ENCODE assay signal across 8 mouse cellular contexts in the genomic region with DNA sequence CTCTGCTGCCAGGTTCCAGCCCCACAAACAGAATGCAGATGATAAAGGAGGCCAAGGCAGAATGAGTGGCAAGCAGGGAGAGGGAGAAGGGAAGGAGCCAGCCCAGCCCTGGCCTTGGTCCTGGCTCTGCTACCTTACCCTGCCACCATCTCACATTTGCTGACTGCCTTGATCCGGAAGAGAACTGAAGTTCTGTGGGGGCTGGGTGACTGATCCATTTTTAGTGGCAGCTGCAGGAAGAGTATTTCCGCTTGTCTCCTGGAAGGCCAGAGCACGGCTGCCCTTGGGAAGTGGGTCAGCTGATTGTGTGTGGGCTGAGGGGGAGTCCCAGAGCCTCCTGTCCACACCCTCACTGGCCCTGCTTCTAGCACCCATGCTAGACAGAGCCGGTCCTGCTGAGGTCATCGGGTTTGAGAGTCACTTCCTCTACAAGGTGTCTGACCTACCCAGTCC. TPM values are rescaled to one million over a fixed set of nuclear protein-coding genes. Genes with fewer than 3 reads are reported as not detected.
DNase-seq lines count a peak whose midpoint lies in the region; ATAC-seq and TF ChIP-seq lines count a peak whose summit lies in the region.

No protein-coding gene starts in this region.

- no peak overlapping the region for H3K9ac ChIP-seq in hindbrain, postnatal 0 days (replicated peaks; ENCODE audit: low read length)

- intact Hi-C loops in left cerebral cortex, postnatal 36 days (cut with DNase I) = loop anchor here (2.0 kb wide), 1 partner anchor 38 kb away; the partner anchor contains the start of gene Dnm2

- H3ac ChIP-seq in myocyte (ENCODE audit: control insufficient read depth, insufficient read length) = no peak overlapping the region

- no peaks in the 10 kb centered on the region for H3K27me3 ChIP-seq in hindbrain, postnatal 0 days (ENCODE audit: insufficient read depth, low read length)
- no peaks in the 10 kb centered on the region for H3K27me3 ChIP-seq in myocyte (ENCODE audit: control insufficient read depth, insufficient read depth, insufficient read length)

- H3K4me2 ChIP-seq in hindbrain, postnatal 0 days (ENCODE audit: low read depth, low read length) = no peak overlapping the region
- peak overlapping the region; percentile 59 for H3K4me2 ChIP-seq in myocyte (ENCODE audit: low read depth)

- WGBS in hindbrain, postnatal 0 days = 63% methylated on average over 5 of the region's 5 CpGs

- peaks cover 34% of the 10 kb centered on the region for H3K79me2 ChIP-seq in myocyte (ENCODE audit: control insufficient read depth, insufficient read depth)

- peak overlapping the region; percentile 90 for H3K27ac ChIP-seq in layer of hippocampus, adult 2 months
- H3K27ac ChIP-seq in hindbrain, postnatal 0 days = peak overlapping the region; percentile 61

- peak; percentile 31; the same call in 1 of the 2 replicates for ATAC-seq in hindbrain, postnatal 0 days

- H3K4me3 ChIP-seq in layer of hippocampus, adult 2 months = no peak overlapping the region
- no peak overlapping the region for H3K4me3 ChIP-seq in hindbrain, postnatal 0 days (ENCODE audit: low read length)
- no peak overlapping the region for H3K4me3 ChIP-seq in myocyte

- TF ChIP-seq POLR2A in myocyte (IDR thresholded peaks at IDR 0.05; ENCODE audit: insufficient read length, low read depth) = no peak

- H3K36me3 ChIP-seq in hindbrain, postnatal 0 days (ENCODE audit: insufficient read depth, low read length) = peaks cover 10% of the 10 kb centered on the region
- H3K36me3 ChIP-seq in myocyte (ENCODE audit: control insufficient read depth, insufficient read depth) = peaks cover 28% of the 10 kb centered on the region

- no peaks in the 10 kb centered on the region for H3K9me3 ChIP-seq in hindbrain, postnatal 0 days (ENCODE audit: low read length)

- DNase-seq in layer of hippocampus, adult 2 months (ENCODE audit: low spot score in 2 of 2) = no peak
- DNase-seq in layer of hippocampus, adult 9-10 months (ENCODE audit: low spot score) = no peak
- DNase-seq in adrenal gland, postnatal 36 days = peak; percentile 85 to 86
- DNase-seq in gastrocnemius, adult 8-10 months (ENCODE audit: low spot score in 2 of 2) = peak; percentile 70 to 75
- DNase-seq in hindbrain, postnatal 0 days (ENCODE audit: low spot score) = no peak
- peak; percentile 43 to 49 for DNase-seq in left cerebral cortex, postnatal 36 days (ENCODE audit: low spot score in 2 of 2)
- no peak for DNase-seq in urinary bladder, postnatal 25 days (ENCODE audit: low spot score)

- H3K4me1 ChIP-seq in hindbrain, postnatal 0 days (ENCODE audit: insufficient read depth, low read length) = no peaks in the 10 kb centered on the region

- TF ChIP-seq CTCF in layer of hippocampus, adult 2 months (conservative IDR thresholded peaks at IDR 0.05) = no peak
- TF ChIP-seq CTCF in hindbrain, postnatal 0 days (IDR thresholded peaks at IDR 0.05; ENCODE audit: low read depth) = no peak

TF ChIP-seq in myocyte, 11 proteins besides CTCF, POLR2A, EP300 and RAD21:
- TF ChIP-seq POLR2AphosphoS2 (IDR thresholded peaks at IDR 0.05; ENCODE audit: insufficient read length, low read depth) = peak; percentile 16
- TF ChIP-seq REST (IDR thresholded peaks at IDR 0.05; ENCODE audit: insufficient read depth, insufficient read length) = peak; percentile 44
- TF ChIP-seq MYOD1 (IDR thresholded peaks at IDR 0.05; ENCODE audit: control insufficient read depth in 1 of 3, insufficient read length in 2 of 3, low read depth in 2 of 3) = peak in 1 of 3 experiments; percentile 58
- TF ChIP-seq USF1 (IDR thresholded peaks at IDR 0.05; ENCODE audit: low read depth) = peak; percentile 19
- peak in 2 of 3 experiments; percentile 10 to 65 for TF ChIP-seq MYOG (IDR thresholded peaks at IDR 0.05; ENCODE audit: control insufficient read depth in 1 of 3, insufficient read depth in 1 of 3, insufficient read length in 2 of 3, low read depth in 2 of 3)
- TF ChIP-seq E2F4 (IDR thresholded peaks at IDR 0.05; ENCODE audit: insufficient read depth) = no peak

RNA-seq across cellular contexts. Expression of gene Dnm2, which starts 38.5 kb away (rescaled TPM):
- total RNA-seq in layer of hippocampus, adult 2 months (2021) = 10 to 100 TPM; 58.0 to 69.6 TPM
- 100 to 1,000 TPM in 1 of 2 experiments, 10 to 100 TPM in 1; 99.8 to 102 TPM for total RNA-seq in adrenal gland, postnatal 36 days (2021)
- 10 to 100 TPM; 29.3 to 39.1 (median 30.8) TPM for total RNA-seq in gastrocnemius, adult 8-10 months (2022)
- 75.3 and 80.4 TPM in 2 replicates for total RNA-seq in hindbrain, postnatal 0 days (2014; rRNA removed)
- 53.5 and 58.6 TPM in 2 replicates for polyA plus RNA-seq in hindbrain, postnatal 0 days (2015; fragmentation: Nextera tagmentation; extraction: Ambion mirVana)
- 10 to 100 TPM; 48.1 to 71.8 TPM for total RNA-seq in left cerebral cortex, postnatal 36 days (2021)
- polyA plus RNA-seq in myocyte (2012; fragmentation: generic; extraction: Trizol) = 157 TPM

RNA-seq across cellular contexts. Expression of gene Tmed1, which starts 46.9 kb away (rescaled TPM):
- total RNA-seq in layer of hippocampus, adult 2 months (2021) = 10 to 100 TPM; 13.5 to 15.5 TPM
- total RNA-seq in adrenal gland, postnatal 36 days (2021) = 10 to 100 TPM; 30.3 to 39.1 TPM
- total RNA-seq in gastrocnemius, adult 8-10 months (2022) = 10 to 100 TPM; 30.2 to 35.8 (median 33.3) TPM
- total RNA-seq in hindbrain, postnatal 0 days (2014; rRNA removed) = 50.2 and 61.3 TPM in 2 replicates
- 59.2 and 65.8 TPM in 2 replicates for polyA plus RNA-seq in hindbrain, postnatal 0 days (2015; fragmentation: Nextera tagmentation; extraction: Ambion mirVana)
- 10 to 100 TPM; 14.2 to 16.7 TPM for total RNA-seq in left cerebral cortex, postnatal 36 days (2021)
- polyA plus RNA-seq in myocyte (2012; fragmentation: generic; extraction: Trizol) = 47.3 TPM

RNA-seq across cellular contexts. Expression of gene Qtrt1, which starts 51.5 kb away (rescaled TPM):
- 10 to 100 TPM; 31.2 to 46.2 TPM for total RNA-seq in layer of hippocampus, adult 2 months (2021)
- 10 to 100 TPM; 13.6 to 17.7 TPM for total RNA-seq in adrenal gland, postnatal 36 days (2021)
- total RNA-seq in gastrocnemius, adult 8-10 months (2022) = 1 to 10 TPM; 5.8 to 8.0 (median 6.2) TPM
- 37.1 and 46.7 TPM in 2 replicates for total RNA-seq in hindbrain, postnatal 0 days (2014; rRNA removed)
- polyA plus RNA-seq in hindbrain, postnatal 0 days (2015; fragmentation: Nextera tagmentation; extraction: Ambion mirVana) = 38.6 and 44.5 TPM in 2 replicates
- total RNA-seq in left cerebral cortex, postnatal 36 days (2021) = 10 to 100 TPM; 19.1 to 31.3 TPM
- polyA plus RNA-seq in myocyte (2012; fragmentation: generic; extraction: Trizol) = 55.3 TPM

Comparison
In these comparisons a context has a peak if more than half of its experiments do, and no peak if none do; other contexts are left out.
1. DNase-seq: peak in adrenal gland, postnatal 36 days (2 of 2), gastrocnemius, adult 8-10 months (2 of 2) and left cerebral cortex, postnatal 36 days (2 of 2); none in layer of hippocampus, adult 2 months (0 of 2), layer of hippocampus, adult 9-10 months (single experiment), hindbrain, postnatal 0 days (single experiment) and urinary bladder, postnatal 25 days (single experiment).